Comparison of ENCODE assay signal across 8 mouse cellular contexts in the genomic region with DNA sequence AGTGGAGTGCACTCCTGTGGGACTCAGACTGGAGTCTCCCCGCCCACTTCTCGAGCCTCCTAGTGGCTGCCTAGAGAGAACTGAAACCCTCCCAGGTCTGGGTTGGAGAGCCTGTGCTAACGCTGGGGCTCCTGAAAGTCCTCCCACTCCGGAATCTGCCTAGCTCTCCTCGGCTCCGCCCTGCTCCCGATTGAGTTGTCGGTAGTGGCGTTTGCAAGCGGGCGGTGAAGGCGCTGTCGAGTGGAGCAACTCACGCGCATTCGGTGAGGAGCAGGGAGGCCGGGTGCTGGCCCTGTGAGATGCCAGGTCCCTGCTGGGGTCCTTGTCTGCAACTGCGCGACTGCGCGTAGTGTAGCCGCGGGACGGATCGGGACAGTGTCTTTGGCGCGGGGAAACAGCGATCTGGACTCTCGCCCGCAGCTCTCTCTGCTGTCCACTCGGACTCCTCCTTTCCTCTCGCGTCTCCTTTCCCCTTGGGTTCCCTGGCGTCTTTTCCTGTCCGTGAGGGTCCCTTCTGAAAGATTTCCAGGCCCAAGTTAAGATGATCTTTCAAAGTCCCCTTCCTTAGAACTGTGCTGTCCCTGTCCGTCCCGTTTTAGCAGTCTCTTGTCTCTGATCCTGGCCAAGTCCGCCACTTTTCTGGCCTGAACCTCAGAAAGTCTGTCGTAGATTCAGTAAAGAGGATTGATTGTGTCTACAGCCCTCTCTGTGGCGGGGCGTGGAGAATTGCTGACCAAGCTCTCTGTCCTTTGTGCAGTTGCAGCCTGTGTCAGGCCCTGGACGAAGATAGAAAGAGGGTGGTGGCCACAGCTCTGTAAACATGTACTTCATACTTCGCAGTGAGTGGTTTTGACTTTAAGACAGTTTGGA. TPM values are rescaled to one million over a fixed set of nuclear protein-coding genes. Genes with fewer than 3 reads are reported as not detected.
DNase-seq lines count a peak whose midpoint lies in the region; ATAC-seq and TF ChIP-seq lines count a peak whose summit lies in the region.

No protein-coding gene starts in this region.

- no peaks in the 10 kb centered on the region for H3K4me1 ChIP-seq in cortical plate, adult 2 months (ENCODE audit: control insufficient read depth, insufficient read depth, low read length)
- H3K4me1 ChIP-seq in hindbrain, embryonic 16.5 days (ENCODE audit: control insufficient read depth, insufficient read depth, low read depth, low read length) = peaks cover 8% of the 10 kb centered on the region

- H3K36me3 ChIP-seq in hindbrain, embryonic 16.5 days (ENCODE audit: control insufficient read depth, insufficient read depth, low read length) = no peaks in the 10 kb centered on the region
- no peaks in the 10 kb centered on the region for H3K36me3 ChIP-seq in macrophage (ENCODE audit: inconsistent target)

- peak; percentile 82 for DNase-seq in adipocyte (ENCODE audit: low spot score)
- peak; percentile 88 for DNase-seq in gastrocnemius, adult 2 months
- DNase-seq in left cerebral cortex, adult 2 months (ENCODE audit: extremely low spot score in 1 of 2, low spot score in 2 of 2) = peak; percentile 45 to 56
- peak; percentile 61 for DNase-seq in retina, postnatal 7 days (ENCODE audit: low read depth, low spot score)
- DNase-seq in urinary bladder, adult 18-20 months (ENCODE audit: low spot score in 2 of 2) = peak; percentile 63 to 80

- ATAC-seq in hindbrain, embryonic 16.5 days = peak; percentile 94

- intact Hi-C loops in gastrocnemius, adult 2 months (cut with DNase I) = no loop called here
- intact Hi-C loops in left cerebral cortex, adult 2 months (cut with DNase I) = no loop called here

- peak overlapping the region; percentile 86 for H3K27ac ChIP-seq in cortical plate, adult 2 months (ENCODE audit: insufficient read depth, low read length)
- peak overlapping the region; percentile 92 for H3K27ac ChIP-seq in gastrocnemius, adult 2 months
- peak overlapping the region; percentile 83 for H3K27ac ChIP-seq in hindbrain, embryonic 16.5 days (ENCODE audit: low read depth, low read length)
- peak overlapping the region; percentile 70 for H3K27ac ChIP-seq in left cerebral cortex, adult 2 months
- H3K27ac ChIP-seq in macrophage = peak overlapping the region; percentile 95

- peak overlapping the region; percentile 75 for H3K9ac ChIP-seq in hindbrain, embryonic 16.5 days (ENCODE audit: low read depth, low read length)

- H3K79me2 ChIP-seq in macrophage (ENCODE audit: inconsistent target) = peaks cover 46% of the 10 kb centered on the region

- peak overlapping the region; percentile 78 for H3K4me2 ChIP-seq in hindbrain, embryonic 16.5 days (ENCODE audit: low read length)

- peak; percentile 30; the same call in 1 of the 2 replicates for TF ChIP-seq CTCF in cortical plate, adult 2 months (IDR thresholded peaks at IDR 0.05; ENCODE audit: extremely low read depth, insufficient read depth, low read length)
- TF ChIP-seq CTCF in gastrocnemius, adult 2 months (IDR thresholded peaks at IDR 0.05) = peak; percentile 64
- peak; percentile 59 for TF ChIP-seq CTCF in left cerebral cortex, adult 2 months (IDR thresholded peaks at IDR 0.05)

- H3K9me3 ChIP-seq in hindbrain, embryonic 16.5 days (ENCODE audit: control insufficient read depth, low read length) = no peaks in the 10 kb centered on the region

- peak; percentile 44; the same call in 1 of the 2 replicates for TF ChIP-seq POLR2A in cortical plate, adult 2 months (IDR thresholded peaks at IDR 0.05; ENCODE audit: extremely low read depth, insufficient read depth, low read length)

- peak overlapping the region; percentile 57 for H3K4me3 ChIP-seq in cortical plate, adult 2 months (ENCODE audit: insufficient read depth, low read length)
- H3K4me3 ChIP-seq in gastrocnemius, adult 2 months = peak overlapping the region; percentile 88
- H3K4me3 ChIP-seq in hindbrain, embryonic 16.5 days (ENCODE audit: low read length) = peak overlapping the region; percentile 51
- peak overlapping the region; percentile 69 for H3K4me3 ChIP-seq in left cerebral cortex, adult 2 months
- peak overlapping the region; percentile 84 for H3K4me3 ChIP-seq in macrophage (ENCODE audit: inconsistent target)

- no peaks in the 10 kb centered on the region for H3K27me3 ChIP-seq in hindbrain, embryonic 16.5 days (replicated peaks; ENCODE audit: control insufficient read depth, insufficient read depth, low read length)

- WGBS in hindbrain, embryonic 16.5 days = under 1% methylated on average over 37 of the region's 43 CpGs
- WGBS in macrophage (ENCODE audit: missing documents) = under 1% methylated on average over 38 of the region's 43 CpGs

RNA-seq across cellular contexts. Expression of a gene that starts 26.9 kb away (rescaled TPM):
- 2.0 and 2.1 TPM in 2 replicates for polyA plus RNA-seq in cortical plate, adult 2 months (2012; rRNA removed)
- 1 to 10 TPM; 1.2 to 1.5 TPM for total RNA-seq in gastrocnemius, adult 2 months (2021)
- 2.2 and 2.9 TPM in 2 replicates for polyA plus RNA-seq in hindbrain, embryonic 16.5 days (2015; fragmentation: Nextera tagmentation; extraction: Ambion mirVana)
- total RNA-seq in left cerebral cortex, adult 2 months (2021) = 1 to 10 TPM; 4.2 to 4.6 TPM
- 10 to 100 TPM in 22 of 26 experiments, 1 to 10 TPM in 4; 3.9 to 19.6 (median 14.4) TPM for total RNA-seq in macrophage (2018; cell fraction: chromatin; rRNA removed)
- total RNA-seq in macrophage (2018; cell fraction: cytosol; rRNA removed) = 1 to 10 TPM in 23 of 26 experiments, under 1 TPM in 3; 0.76 to 3.3 (median 1.9) TPM
- total RNA-seq in macrophage (2018; cell fraction: nucleus; rRNA removed) = 10 to 100 TPM in 16 of 26 experiments, 1 to 10 TPM in 10; 4.6 to 18.9 (median 11.4) TPM
- 1.5 to 1.8 TPM (median 1.5 TPM) in 3 replicates for polyA plus RNA-seq in macrophage (2018)

Comparison
In these comparisons a context has a peak if more than half of its experiments do, and no peak if none do; other contexts are left out.
1. Peak in every context shown above with its lines: DNase-seq, ATAC-seq, H3K4me3 ChIP-seq and H3K27ac ChIP-seq.